Mouse (Mus musculus) G1E (cell line): Measurements from ENCODE around the gene Abcg5.

ENCODE experiments used
- CTCF ChIP-seq: IDR thresholded peaks from 2 replicates; pipeline ENCODE4 v1.5.1; 2012; ENCODE audit warnings: low read depth, low read length, inconsistent platforms, mixed read lengths
- GATA1 ChIP-seq: IDR thresholded peaks from 2 replicates; pipeline ENCODE4 v1.6.1; 2012; ENCODE audit warnings: borderline replicate concordance, low read length, inconsistent platforms, mixed read lengths
- GATA2 ChIP-seq: IDR thresholded peaks from 2 replicates; pipeline ENCODE4 v1.6.1; 2012; ENCODE audit warnings: low read depth, low read length, inconsistent platforms, borderline replicate concordance
- POLR2AphosphoS5 ChIP-seq: IDR thresholded peaks from 2 replicates; pipeline ENCODE4 v1.6.1; 2012; ENCODE audit warnings: low read depth, low read length, inconsistent platforms; ENCODE audit not compliant: insufficient replicate concordance
- TAL1 ChIP-seq: conservative IDR thresholded peaks from 2 replicates; pipeline ENCODE4 v1.6.1; 2012; ENCODE audit warnings: low read depth, low read length, inconsistent platforms, mixed read lengths

- TF ChIP-seq GATA1 (no peak), CTCF (no peak; the same call in 1 of the 2 replicates), POLR2AphosphoS5 (no peak), TAL1 (no peak), GATA2 (no peak)
These were observed 24.6 kb upstream of the Abcg5 start for GRCm38 (mm10) chr17:84707407-84707806.
